Comparison of ENCODE assay signal across 8 mouse cellular contexts in the genomic region with DNA sequence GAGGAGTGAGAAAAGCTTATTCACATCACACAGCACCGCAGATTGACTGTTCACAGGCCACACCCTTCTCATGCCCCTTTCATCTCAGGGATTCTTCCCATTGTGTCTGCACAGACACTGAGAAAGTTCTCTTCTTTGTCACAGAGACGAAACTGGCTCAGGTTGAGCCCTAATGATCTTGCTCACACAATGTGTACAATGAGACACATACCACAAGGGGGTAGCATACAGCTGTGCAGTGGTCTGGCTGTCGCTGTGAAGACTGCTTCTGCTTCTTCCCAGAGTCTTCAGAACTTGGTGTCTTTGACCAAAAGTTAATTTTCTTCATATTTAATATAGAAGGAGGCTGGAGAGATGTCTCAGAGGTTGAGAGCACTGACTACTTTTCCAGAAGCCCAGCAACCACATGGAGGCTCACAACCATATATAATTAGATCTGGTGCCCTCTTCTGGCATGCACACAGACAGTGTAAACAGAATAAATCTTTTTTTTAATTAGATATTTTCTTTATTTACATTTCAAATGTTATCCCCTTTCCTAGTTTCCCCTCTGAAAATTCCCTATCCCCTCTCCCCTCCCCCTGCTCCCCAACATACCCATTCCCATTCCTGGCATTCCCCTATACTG. TPM values are rescaled to one million over a fixed set of nuclear protein-coding genes. Genes with fewer than 3 reads are reported as not detected.
A peak's percentile ranks its signal among the peaks of the same experiment; 100 is the strongest.
DNase-seq lines count a peak whose midpoint lies in the region; ATAC-seq and TF ChIP-seq lines count a peak whose summit lies in the region.

No protein-coding gene starts in this region.

- no peak overlapping the region for H3K9ac ChIP-seq in lung, postnatal 0 days (replicated peaks; ENCODE audit: low read depth)
- H3K9ac ChIP-seq in forebrain, embryonic 13.5 days = no peak overlapping the region

- no peak for TF ChIP-seq EP300 in lung, postnatal 0 days (IDR thresholded peaks at IDR 0.05)

- no peaks in the 10 kb centered on the region for H3K4me1 ChIP-seq in lung, postnatal 0 days (ENCODE audit: insufficient read depth, low read depth, low read length)
- no peaks in the 10 kb centered on the region for H3K4me1 ChIP-seq in forebrain, embryonic 13.5 days

- no peak overlapping the region for H3K4me2 ChIP-seq in lung, postnatal 0 days (replicated peaks; ENCODE audit: low read depth, low read length)
- no peak overlapping the region for H3K4me2 ChIP-seq in forebrain, embryonic 13.5 days

- ATAC-seq in hematopoietic stem cell, adult 5-6 weeks (replicated peaks in 1 of 2; ENCODE audit: insufficient read depth in 1 of 2, low FRiP score in 2 of 2, low TSS enrichment in 1 of 2, low read depth in 1 of 2, poor library complexity in 2 of 2, severe bottlenecking in 2 of 2) = peak; percentile 89 to 92
- no peak for ATAC-seq in lung, postnatal 0 days
- ATAC-seq in forebrain, embryonic 13.5 days = no peak

- H3K4me3 ChIP-seq in lung, postnatal 0 days (ENCODE audit: low read depth, low read length) = no peak overlapping the region
- H3K4me3 ChIP-seq in forebrain, embryonic 13.5 days = no peak overlapping the region

- peak; percentile 49 for TF ChIP-seq CTCF in lung, postnatal 0 days (IDR thresholded peaks at IDR 0.05)

- H3K36me3 ChIP-seq in lung, postnatal 0 days (ENCODE audit: insufficient read depth, low read length) = no peaks in the 10 kb centered on the region
- H3K36me3 ChIP-seq in splenic B cell, adult 2 months (ENCODE audit: control insufficient read depth, insufficient read depth, low read length, poor library complexity, severe bottlenecking) = no peaks in the 10 kb centered on the region
- no peaks in the 10 kb centered on the region for H3K36me3 ChIP-seq in forebrain, embryonic 13.5 days (ENCODE audit: poor library complexity, severe bottlenecking)

- no peaks in the 10 kb centered on the region for H3K9me3 ChIP-seq in lung, postnatal 0 days (ENCODE audit: low read length)
- no peaks in the 10 kb centered on the region for H3K9me3 ChIP-seq in forebrain, embryonic 13.5 days (replicated peaks)

- no peak overlapping the region for H3K27ac ChIP-seq in lung, postnatal 0 days (ENCODE audit: low read length)
- no peak overlapping the region for H3K27ac ChIP-seq in forebrain, embryonic 13.5 days

- H3K27me3 ChIP-seq in lung, postnatal 0 days (replicated peaks; ENCODE audit: insufficient read depth, low read length) = no peaks in the 10 kb centered on the region
- H3K27me3 ChIP-seq in splenic B cell, adult 2 months (ENCODE audit: control insufficient read depth, insufficient read depth, low read length, poor library complexity, severe bottlenecking) = no peaks in the 10 kb centered on the region
- H3K27me3 ChIP-seq in forebrain, embryonic 13.5 days = no peaks in the 10 kb centered on the region

- DNase-seq in cerebellum, adult 9-10 months = peak; percentile 1
- DNase-seq in cerebellum, adult 11 months = no peak
- peak; percentile 5 for DNase-seq in urinary bladder, postnatal 14 days (ENCODE audit: low spot score)
- DNase-seq in urinary bladder, postnatal 36 days (ENCODE audit: low spot score in 2 of 2) = no peak
- DNase-seq in lung, postnatal 0 days (ENCODE audit: low spot score) = peak; percentile 11
- DNase-seq in splenic B cell, adult 2 months (ENCODE audit: low read depth, low spot score) = peak; percentile 81

- WGBS in lung, postnatal 0 days = 18% methylated on average over 3 of the region's 3 CpGs
- WGBS in forebrain, embryonic 13.5 days = 19% methylated on average over 3 of the region's 3 CpGs

RNA-seq across cellular contexts. Expression of a gene that starts 36.1 kb away (rescaled TPM):
- 58.2 and 81.5 TPM in 2 replicates for total RNA-seq in hematopoietic stem cell, adult 5-6 weeks (2017)
- polyA plus RNA-seq in lung, postnatal 0 days (2015; fragmentation: Nextera tagmentation; extraction: Ambion mirVana) = 2.1 and 2.2 TPM in 2 replicates
- 1.9 and 2.5 TPM in 2 replicates for polyA plus RNA-seq in forebrain, embryonic 13.5 days (2015; fragmentation: Nextera tagmentation; extraction: Ambion mirVana)

Comparison
In these comparisons a context has a peak if more than half of its experiments do, and no peak if none do; other contexts are left out.
1. DNase-seq: peak in cerebellum, adult 9-10 months (single experiment), urinary bladder, postnatal 14 days (single experiment), lung, postnatal 0 days (single experiment) and splenic B cell, adult 2 months (single experiment); none in cerebellum, adult 11 months (single experiment) and urinary bladder, postnatal 36 days (0 of 2).
2. ATAC-seq: peak in hematopoietic stem cell, adult 5-6 weeks (2 of 2); none in lung, postnatal 0 days (single experiment) and forebrain, embryonic 13.5 days (single experiment).